ENCODE assay signal across 8 mouse cellular contexts in the genomic region with DNA sequence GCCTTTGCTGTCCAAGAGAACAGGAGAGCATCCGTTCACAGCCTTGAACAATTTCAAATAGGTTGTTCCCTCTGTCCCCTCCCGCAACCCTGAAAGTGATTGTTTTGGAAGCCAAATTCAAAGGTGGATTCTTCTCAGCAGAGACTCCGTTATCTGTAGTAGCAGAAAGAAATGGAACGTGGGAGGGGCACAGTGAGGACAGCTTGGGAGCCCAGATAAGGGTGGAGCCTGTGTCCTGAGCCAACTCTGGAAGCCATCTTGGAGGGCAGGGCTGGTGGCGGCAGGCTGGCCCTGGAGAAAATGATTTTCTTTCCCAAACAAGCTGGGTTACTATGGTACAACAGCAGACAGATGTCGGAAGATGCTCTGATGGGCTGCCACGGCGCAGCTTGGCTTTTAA. TPM values are rescaled to one million over a fixed set of nuclear protein-coding genes. Genes with fewer than 3 reads are reported as not detected.
A peak's percentile ranks its signal among the peaks of the same experiment; 100 is the strongest.
DNase-seq lines count a peak whose midpoint lies in the region; ATAC-seq lines count a peak whose summit lies in the region.
"Had no signal": no experiment of that assay in that cellular context is flagged by ENCODE, and none has a peak within 500 bp of the region (broad histone marks: within the 10 kb centered on the region; RNA-seq: fewer than 3 reads in every experiment).

No protein-coding gene starts in this region.

- no peaks in the 10 kb centered on the region for H3K9me3 ChIP-seq in hindbrain, embryonic 10.5 days
- no peaks in the 10 kb centered on the region for H3K9me3 ChIP-seq in forebrain, embryonic 10.5 days
- H3K9me3 ChIP-seq: lung, embryonic 15.5 days had no signal

- WGBS in hindbrain, embryonic 10.5 days, result 82% methylated on average over 8 of the region's 8 CpGs
- WGBS in forebrain, embryonic 10.5 days, result 85% methylated on average over 8 of the region's 8 CpGs

- H3K4me1 ChIP-seq in hindbrain, embryonic 10.5 days (replicated peaks), result peaks cover under 1% of the 10 kb centered on the region; the same call in 1 of the 2 replicates
- peaks cover 16% of the 10 kb centered on the region for H3K4me1 ChIP-seq in forebrain, embryonic 10.5 days
- H3K4me1 ChIP-seq: lung, embryonic 15.5 days had no signal

- DNase-seq in layer of hippocampus, adult 18-20 months (ENCODE audit: low spot score in 2 of 2), result peak; percentile 39 to 45
- no peak for DNase-seq in layer of hippocampus, postnatal 14 days (ENCODE audit: low spot score in 2 of 2)
- DNase-seq in brain, adult 2 months (ENCODE audit: low read depth, low spot score), result peak; percentile 43
- DNase-seq in hindbrain, embryonic 10.5 days (ENCODE audit: low spot score), result no peak
- no peak for DNase-seq in forebrain, embryonic 10.5 days (ENCODE audit: extremely low spot score, low spot score)

- no peaks in the 10 kb centered on the region for H3K36me3 ChIP-seq in hindbrain, embryonic 10.5 days
- no peaks in the 10 kb centered on the region for H3K36me3 ChIP-seq in forebrain, embryonic 10.5 days (replicated peaks)
- H3K36me3 ChIP-seq: lung, embryonic 15.5 days had no signal

- no peaks in the 10 kb centered on the region for H3K27me3 ChIP-seq in hindbrain, embryonic 10.5 days (ENCODE audit: insufficient read depth, poor library complexity, severe bottlenecking)
- no peaks in the 10 kb centered on the region for H3K27me3 ChIP-seq in forebrain, embryonic 10.5 days (ENCODE audit: poor library complexity, severe bottlenecking)

- peak; percentile 79 for ATAC-seq in erythroblast, adult 5-6 weeks (replicated peaks; ENCODE audit: low FRiP score, poor library complexity, severe bottlenecking)
- peak; percentile 64 for ATAC-seq in megakaryocyte, adult 5-6 weeks (ENCODE audit: poor library complexity, severe bottlenecking)

- H3K27ac ChIP-seq in hindbrain, embryonic 10.5 days, result no peak overlapping the region
- H3K27ac ChIP-seq in forebrain, embryonic 10.5 days, result no peak overlapping the region
- H3K27ac ChIP-seq: lung, embryonic 15.5 days had no signal

- no peak overlapping the region for H3K4me3 ChIP-seq in hindbrain, embryonic 10.5 days
- H3K4me3 ChIP-seq in forebrain, embryonic 10.5 days, result no peak overlapping the region
- H3K4me3 ChIP-seq: lung, embryonic 15.5 days had no signal

RNA-seq across cellular contexts. Expression of a gene that starts 12.4 kb away (rescaled TPM):
- 10 to 100 TPM; 23.7 to 25.2 TPM for total RNA-seq in layer of hippocampus, adult 18-20 months (2021)
- 10 to 100 TPM; 19.9 to 21.0 TPM for total RNA-seq in layer of hippocampus, postnatal 14 days (2021)
- total RNA-seq in erythroblast, adult 5-6 weeks (2015; ENCODE audit: low replicate concordance), result 2.3 TPM in 2 replicates
- total RNA-seq in erythroblast, adult 5-6 weeks (2017; ENCODE audit: low replicate concordance), result 8.3 and 10.0 TPM in 2 replicates
- 11.4 and 14.9 TPM in 2 replicates for total RNA-seq in megakaryocyte, adult 5-6 weeks (2015)
- 12.2 and 13.2 TPM in 2 replicates for total RNA-seq in megakaryocyte, adult 5-6 weeks (2017)
- 23.1 and 23.5 TPM in 2 replicates for polyA plus RNA-seq in hindbrain, embryonic 10.5 days (2016; fragmentation: Nextera tagmentation; extraction: Ambion mirVana)
- 19.7 and 20.6 TPM in 2 replicates for polyA plus RNA-seq in forebrain, embryonic 10.5 days (2016; fragmentation: Nextera tagmentation; extraction: Ambion mirVana)

RNA-seq across cellular contexts. Expression of a gene that starts 40.2 kb away (rescaled TPM):
- total RNA-seq in layer of hippocampus, adult 18-20 months (2021), result 10 to 100 TPM; 89.0 to 98.6 TPM
- 100 to 1,000 TPM in 1 of 2 experiments, 10 to 100 TPM in 1; 99.1 to 118 TPM for total RNA-seq in layer of hippocampus, postnatal 14 days (2021)
- 121 and 122 TPM in 2 replicates for total RNA-seq in erythroblast, adult 5-6 weeks (2015; ENCODE audit: low replicate concordance)
- 221 and 226 TPM in 2 replicates for total RNA-seq in erythroblast, adult 5-6 weeks (2017; ENCODE audit: low replicate concordance)
- 20.0 and 27.1 TPM in 2 replicates for total RNA-seq in megakaryocyte, adult 5-6 weeks (2015)
- total RNA-seq in megakaryocyte, adult 5-6 weeks (2017), result 35.9 and 36.0 TPM in 2 replicates
- 25.9 and 28.2 TPM in 2 replicates for polyA plus RNA-seq in hindbrain, embryonic 10.5 days (2016; fragmentation: Nextera tagmentation; extraction: Ambion mirVana)
- polyA plus RNA-seq in forebrain, embryonic 10.5 days (2016; fragmentation: Nextera tagmentation; extraction: Ambion mirVana), result 27.6 and 31.3 TPM in 2 replicates

Comparison
In these comparisons a context has a peak if more than half of its experiments do, and no peak if none do; other contexts are left out.
1. DNase-seq: peak in layer of hippocampus, adult 18-20 months (2 of 2) and brain, adult 2 months (single experiment); none in layer of hippocampus, postnatal 14 days (0 of 2), hindbrain, embryonic 10.5 days (single experiment) and forebrain, embryonic 10.5 days (single experiment).